Mouse (Mus musculus) forebrain, embryonic 16.5 days (tissue): Measurements from ENCODE around the gene Pla2g4e. TPM values are rescaled to one million over a fixed set of nuclear protein-coding genes. Genes with fewer than 3 reads are reported as not detected.

Experiments
- ATAC-seq: fragments of 200-750 bp; cut with Nextera tagmentation; 2 replicates; pipeline ENCODE4 v1.8.0; 2017; ENCODE audit warnings: mild to moderate bottlenecking, moderate library complexity
- H3K27ac ChIP-seq: fragments of 300-500 bp; sonication (generic); 2 replicates; pipeline ENCODE4 v1.5.1; 2014; ENCODE audit warnings: low read length, control low read depth
- H3K27me3 ChIP-seq: fragments of 300-500 bp; sonication (generic); replicated peaks from 2 replicates; pipeline ENCODE4 v1.6.1; 2014; ENCODE audit warnings: low read length; ENCODE audit not compliant: control insufficient read depth, insufficient read depth
- H3K36me3 ChIP-seq: fragments of 300-500 bp; sonication (generic); 2 replicates; pipeline ENCODE4 v1.6.1; 2014; ENCODE audit not compliant: control insufficient read depth, insufficient read depth
- H3K4me1 ChIP-seq: fragments of 300-500 bp; sonication (generic); replicated peaks from 2 replicates; pipeline ENCODE4 v1.6.1; 2014; ENCODE audit warnings: low read length; ENCODE audit not compliant: control insufficient read depth, insufficient read depth
- H3K4me2 ChIP-seq: fragments of 300-500 bp; sonication (generic); 2 replicates; pipeline ENCODE4 v1.6.1; 2014; ENCODE audit warnings: mild to moderate bottlenecking, low read length, control low read depth
- H3K4me3 ChIP-seq: fragments of 300-500 bp; sonication (generic); replicated peaks from 2 replicates; pipeline ENCODE4 v1.5.1; 2014; ENCODE audit warnings: mild to moderate bottlenecking, low read length, control low read depth
- H3K9ac ChIP-seq: fragments of 300-500 bp; sonication (generic); replicated peaks from 2 replicates; pipeline ENCODE4 v1.6.1; 2014; ENCODE audit warnings: low read depth, low read length, control low read depth
- H3K9me3 ChIP-seq: fragments of 300-500 bp; sonication (generic); 2 replicates; pipeline ENCODE4 v1.6.1; 2016; ENCODE audit warnings: low read length; ENCODE audit not compliant: control insufficient read depth
- WGBS: fragments of 180-500 bp; shearing (Covaris S2); extraction: QIAGEN DNeasy Blood & Tissue Kit; methylation state at CpG from one replicate; pipeline ENCODE4 v1.1.7; 2014; 5-methylcytosine and 5-hydroxymethylcytosine counted together
- polyA plus RNA-seq: library from polyadenylated mRNA; unstranded; fragments of >200 nt; fragmentation: Nextera tagmentation; extraction: Ambion mirVana; gene quantifications from 2 replicates; pipeline ENCODE4 v1.2.1, GENCODE M21; 2015

Gene Pla2g4e
- polyA plus RNA-seq = 2.6 and 3.4 TPM in 2 replicates

GRCm38 (mm10) chr2:120244679-120245420 is at the start of gene Pla2g4e:
TSS of gene Pla2g4e (minus strand) at chr2:120245335.
- peak within 1 kb of the TSS; percentile 20 for H3K27ac ChIP-seq
- no peaks in the 10 kb centered on the region for H3K9me3 ChIP-seq
- H3K9ac ChIP-seq = peak within 1 kb of the TSS; percentile 58
- no peaks in the 10 kb centered on the region for H3K36me3 ChIP-seq
- H3K4me3 ChIP-seq = peak within 1 kb of the TSS; percentile 53
- ATAC-seq = peak; percentile 91
- WGBS = 4% methylated on average over 27 of the region's 27 CpGs
- H3K4me1 ChIP-seq = peaks cover 7% of the 10 kb centered on the region
- H3K4me2 ChIP-seq = peak within 1 kb of the TSS; percentile 73
- no peaks in the 10 kb centered on the region for H3K27me3 ChIP-seq

DNA sequence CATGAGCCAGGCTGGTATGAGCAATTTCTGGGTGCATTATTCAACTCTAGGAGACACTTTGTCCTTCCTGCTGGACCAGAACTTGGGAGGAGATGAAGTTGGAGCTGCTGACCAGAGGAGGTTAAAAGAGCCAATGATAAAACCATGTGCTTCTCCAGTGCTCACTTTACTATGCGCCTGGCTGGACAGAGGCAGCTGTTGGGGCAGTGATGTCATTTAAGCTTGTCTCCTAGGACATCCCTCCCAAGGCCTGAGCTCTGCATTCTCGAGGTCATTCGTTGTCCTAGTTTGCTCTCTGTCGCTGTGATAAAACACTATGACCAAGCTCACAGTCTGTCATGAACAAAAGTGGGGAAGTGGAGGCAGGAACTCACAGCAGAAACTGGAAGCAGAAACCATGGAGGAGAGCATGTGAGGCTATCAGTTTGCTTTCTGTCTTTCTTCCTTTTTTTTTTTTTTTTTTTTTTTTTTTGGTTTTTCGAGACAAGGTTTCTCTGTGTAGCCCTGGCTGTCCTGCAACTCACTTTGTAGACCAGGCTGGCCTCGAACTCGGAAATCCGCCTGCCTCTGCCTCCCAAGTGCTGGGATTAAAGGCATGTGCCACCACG is 46.4 kb upstream of the Pla2g4e start:
- Histone ChIP-seq H3K27me3 (no peaks in the 10 kb centered on the region), H3K36me3 (no peaks in the 10 kb centered on the region), H3K9me3 (no peaks in the 10 kb centered on the region), H3K4me2 (no peak overlapping the region), H3K4me1 (no peaks in the 10 kb centered on the region), H3K9ac (no peak overlapping the region), H3K27ac (no peak overlapping the region), H3K4me3 (no peak overlapping the region)
- ATAC-seq = no peak
- WGBS = 92% methylated on average over 8 of the region's 9 CpGs

- H3K27ac ChIP-seq = no peak within 1 kb of the TSS
- no peak for ATAC-seq
- 69% methylated on average over 5 of the region's 5 CpGs for WGBS
- no peaks in the 10 kb centered on the region for H3K9me3 ChIP-seq
- no peak within 1 kb of the TSS for H3K4me3 ChIP-seq
- no peak within 1 kb of the TSS for H3K9ac ChIP-seq
- no peaks in the 10 kb centered on the region for H3K27me3 ChIP-seq
- no peaks in the 10 kb centered on the region for H3K36me3 ChIP-seq
- H3K4me2 ChIP-seq = no peak within 1 kb of the TSS
- no peaks in the 10 kb centered on the region for H3K4me1 ChIP-seq
Measured at GRCm38 (mm10) chr2:120288995-120289394, 43.9 kb upstream of the Pla2g4e start, which contains the start of gene Pla2g4d. TSS of gene Pla2g4d (minus strand) at chr2:120289197.

DNA sequence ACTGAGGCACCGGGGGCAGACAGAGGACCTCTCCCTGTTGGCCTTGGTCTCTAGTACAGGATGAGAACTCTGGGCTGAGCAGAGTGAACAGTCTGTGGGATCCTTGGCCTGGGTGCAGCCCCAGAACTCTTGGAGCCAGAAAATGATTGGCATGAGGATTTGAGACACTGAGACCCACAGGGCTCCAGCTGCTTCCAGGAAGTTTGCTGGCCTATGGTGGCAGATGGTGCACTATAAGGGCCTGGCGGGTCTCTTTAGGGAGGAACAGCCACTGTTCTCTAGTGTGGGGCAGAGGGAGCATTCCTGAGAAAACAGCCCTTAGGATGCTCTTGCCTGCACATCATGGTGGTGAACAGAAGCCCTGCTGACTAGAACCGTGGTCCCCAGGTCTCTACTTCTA is 43.3 kb upstream of the Pla2g4e start:
- H3K9ac ChIP-seq = no peak overlapping the region
- no peaks in the 10 kb centered on the region for H3K36me3 ChIP-seq
- H3K4me1 ChIP-seq = no peaks in the 10 kb centered on the region
- WGBS = 82% methylated on average over 3 of the region's 3 CpGs
- H3K9me3 ChIP-seq = no peaks in the 10 kb centered on the region
- H3K4me3 ChIP-seq = no peak overlapping the region
- H3K27me3 ChIP-seq = no peaks in the 10 kb centered on the region
- H3K27ac ChIP-seq = no peak overlapping the region
- no peak overlapping the region for H3K4me2 ChIP-seq
- no peak for ATAC-seq

GRCm38 (mm10) chr2:120285639-120286038 is 40.5 kb upstream of the Pla2g4e start:
- Histone ChIP-seq H3K4me3 (no peak overlapping the region), H3K9me3 (no peaks in the 10 kb centered on the region), H3K9ac (no peak overlapping the region), H3K27me3 (no peaks in the 10 kb centered on the region), H3K4me2 (no peak overlapping the region), H3K36me3 (no peaks in the 10 kb centered on the region), H3K4me1 (no peaks in the 10 kb centered on the region), H3K27ac (no peak overlapping the region)
- 87% methylated on average over 4 of the region's 4 CpGs for WGBS
- ATAC-seq = no peak

DNA sequence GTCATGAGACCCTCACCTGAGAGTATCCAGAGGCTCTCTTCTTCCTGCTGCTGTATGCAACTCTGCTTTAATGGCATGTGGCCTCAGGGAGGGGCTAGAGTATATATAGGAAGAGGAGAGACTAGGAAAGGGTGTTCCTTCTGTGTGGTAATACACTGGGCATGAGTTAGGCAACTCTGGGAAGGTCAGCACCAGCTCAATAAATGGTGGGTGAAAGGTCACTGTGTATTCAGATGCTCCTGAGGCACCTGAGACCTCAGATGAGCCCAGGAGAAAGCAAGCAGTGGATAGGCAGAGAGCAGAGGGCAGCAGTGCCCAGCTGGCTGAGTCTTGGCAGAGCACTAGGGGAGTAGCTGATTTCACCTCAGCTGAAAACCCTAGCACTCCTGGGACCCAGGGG is 39.6 kb upstream of the Pla2g4e start:
- ATAC-seq = no peak
- Histone ChIP-seq H3K9me3 (no peaks in the 10 kb centered on the region), H3K4me2 (no peak overlapping the region), H3K36me3 (no peaks in the 10 kb centered on the region), H3K9ac (no peak overlapping the region), H3K4me1 (no peaks in the 10 kb centered on the region), H3K27me3 (no peaks in the 10 kb centered on the region), H3K27ac (no peak overlapping the region), H3K4me3 (no peak overlapping the region)

GRCm38 (mm10) chr2:120284094-120284493 is 39.0 kb upstream of the Pla2g4e start:
- H3K27ac ChIP-seq = no peak overlapping the region
- H3K36me3 ChIP-seq = no peaks in the 10 kb centered on the region
- no peak overlapping the region for H3K9ac ChIP-seq
- H3K4me1 ChIP-seq = no peaks in the 10 kb centered on the region
- H3K9me3 ChIP-seq = no peaks in the 10 kb centered on the region
- no peak overlapping the region for H3K4me2 ChIP-seq
- H3K4me3 ChIP-seq = no peak overlapping the region
- no peak for ATAC-seq
- WGBS = 89% methylated on average over 5 of the region's 5 CpGs
- H3K27me3 ChIP-seq = no peaks in the 10 kb centered on the region

DNA sequence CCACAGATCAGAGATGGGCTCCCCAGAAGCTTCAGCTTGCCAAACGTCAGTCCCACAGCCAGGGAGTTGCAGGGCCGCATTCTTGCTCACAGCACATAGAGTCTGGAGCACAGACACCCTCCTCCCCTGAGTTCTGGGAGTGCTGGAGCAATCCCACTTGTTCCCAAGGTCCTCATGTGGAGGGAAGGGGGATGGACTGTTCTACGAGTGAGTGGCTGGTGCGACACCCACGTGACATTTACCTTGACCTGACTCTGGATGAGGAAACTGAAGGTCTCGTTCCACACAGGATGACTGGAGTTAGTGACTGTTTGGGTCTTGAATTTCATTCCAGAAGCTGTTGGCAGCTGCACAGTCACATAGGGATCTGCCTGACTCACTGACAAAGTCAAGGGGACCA is 38.4 kb upstream of the Pla2g4e start:
- no peaks in the 10 kb centered on the region for H3K36me3 ChIP-seq
- H3K4me2 ChIP-seq = no peak overlapping the region
- no peak overlapping the region for H3K4me3 ChIP-seq
- H3K27ac ChIP-seq = no peak overlapping the region
- 57% methylated on average over 6 of the region's 6 CpGs for WGBS
- ATAC-seq = no peak
- no peak overlapping the region for H3K9ac ChIP-seq
- H3K4me1 ChIP-seq = no peaks in the 10 kb centered on the region
- no peaks in the 10 kb centered on the region for H3K9me3 ChIP-seq
- H3K27me3 ChIP-seq = no peaks in the 10 kb centered on the region

DNA sequence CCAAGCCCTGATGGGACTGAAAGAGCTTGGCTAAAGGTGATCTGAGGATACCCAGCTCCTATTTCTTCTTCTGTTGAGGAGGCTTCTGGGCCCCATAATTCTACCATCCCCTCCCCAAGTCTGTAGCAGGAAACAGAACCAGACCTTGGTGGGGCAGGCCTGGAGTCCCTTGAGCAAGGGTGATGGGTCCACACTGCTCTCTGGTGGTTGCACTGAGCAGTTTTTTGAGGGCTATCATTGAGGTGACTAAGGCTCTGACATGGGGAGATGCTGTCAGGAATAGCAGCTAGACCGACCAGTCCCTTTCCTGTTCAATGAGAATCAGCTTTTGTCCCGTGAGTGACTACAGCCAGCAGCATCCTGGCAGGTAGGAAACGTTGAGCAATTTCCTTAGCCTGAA is 36.1 kb upstream of the Pla2g4e start:
- 59% methylated on average over 3 of the region's 3 CpGs for WGBS

More for the DNA sequence above, 36.1 kb upstream of the Pla2g4e start:
- Histone ChIP-seq H3K36me3 (no peaks in the 10 kb centered on the region), H3K4me3 (no peak overlapping the region), H3K4me2 (no peak overlapping the region), H3K4me1 (no peaks in the 10 kb centered on the region), H3K9me3 (no peaks in the 10 kb centered on the region), H3K9ac (no peak overlapping the region), H3K27ac (no peak overlapping the region), H3K27me3 (no peaks in the 10 kb centered on the region)
- no peak for ATAC-seq
